Mouse (Mus musculus): Measurements from ENCODE around the gene Ube2o.

DNA sequence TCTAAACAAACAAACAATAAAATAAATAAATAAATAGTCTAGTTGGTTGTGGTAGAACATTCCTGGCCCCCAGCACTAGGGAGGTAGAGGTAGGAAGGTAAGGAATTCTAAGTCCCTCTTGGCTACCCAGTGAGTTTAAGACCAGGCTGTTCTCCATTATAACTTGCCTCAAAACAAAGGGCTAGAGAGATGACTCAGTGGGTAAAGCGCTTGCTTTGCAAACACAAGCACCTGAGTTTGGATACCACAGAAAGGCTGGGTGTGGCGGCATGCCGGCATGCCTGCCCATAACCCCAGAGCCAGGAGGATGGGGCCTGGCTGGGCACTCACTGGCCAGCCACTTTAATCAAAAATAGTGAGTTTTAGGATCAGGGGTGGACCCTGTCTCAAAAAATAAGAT is 59.2 kb downstream of the Ube2o start:
- TF ChIP-seq CTCF (IDR thresholded peaks at IDR 0.05; ENCODE audit: low read depth) (no peak), EP300 (IDR thresholded peaks at IDR 0.05; ENCODE audit: low read depth) (no peak)
